Comparison of ENCODE assay signal across 8 mouse cellular contexts in genomic region chr19:10457484-10457800, GRCm38 (mm10). TPM values are rescaled to one million over a fixed set of nuclear protein-coding genes. Genes with fewer than 3 reads are reported as not detected.
DNase-seq lines count a peak whose midpoint lies in the region; ATAC-seq and TF ChIP-seq lines count a peak whose summit lies in the region.

No protein-coding gene starts in this region.

- no peak overlapping the region for H3K27ac ChIP-seq in embryonic fibroblast, embryonic 13.5 days (ENCODE audit: insufficient read depth, low read length)
- peak overlapping the region; percentile 71; the same call in 1 of the 2 replicates for H3K27ac ChIP-seq in hindbrain, postnatal 0 days
- H3K27ac ChIP-seq in midbrain, postnatal 0 days (ENCODE audit: low read depth, low read length) = peak overlapping the region; percentile 78

- H3K9ac ChIP-seq in hindbrain, postnatal 0 days (replicated peaks; ENCODE audit: low read length) = peak overlapping the region; percentile 52
- peak overlapping the region; percentile 64 for H3K9ac ChIP-seq in midbrain, postnatal 0 days (replicated peaks; ENCODE audit: low read length, poor library complexity, severe bottlenecking)

- H3K4me3 ChIP-seq in embryonic fibroblast, embryonic 13.5 days (ENCODE audit: insufficient read depth, low read length) = no peak overlapping the region
- peak overlapping the region; percentile 40 for H3K4me3 ChIP-seq in hindbrain, postnatal 0 days (ENCODE audit: low read length)
- H3K4me3 ChIP-seq in midbrain, postnatal 0 days (ENCODE audit: low read depth, low read length) = peak overlapping the region; percentile 56

- peak overlapping the region; percentile 58 for H3K4me2 ChIP-seq in hindbrain, postnatal 0 days (ENCODE audit: low read depth, low read length)
- H3K4me2 ChIP-seq in midbrain, postnatal 0 days (ENCODE audit: low read depth, low read length, poor library complexity, severe bottlenecking) = peak overlapping the region; percentile 76

- no peaks in the 10 kb centered on the region for H3K36me3 ChIP-seq in hindbrain, postnatal 0 days (ENCODE audit: insufficient read depth, low read length)
- H3K36me3 ChIP-seq in midbrain, postnatal 0 days (ENCODE audit: insufficient read depth, low read length) = no peaks in the 10 kb centered on the region

- ATAC-seq in hindbrain, postnatal 0 days = peak; percentile 86
- ATAC-seq in midbrain, postnatal 0 days (ENCODE audit: low FRiP score) = peak; percentile 85

- 0% methylated on average over 34 of the region's 34 CpGs for WGBS in hindbrain, postnatal 0 days
- WGBS in midbrain, postnatal 0 days = 0% methylated on average over 30 of the region's 34 CpGs

- TF ChIP-seq CTCF in embryonic fibroblast, embryonic 13.5 days (IDR thresholded peaks at IDR 0.05; ENCODE audit: borderline replicate concordance, insufficient read depth, low read length) = no peak
- TF ChIP-seq CTCF in hindbrain, postnatal 0 days (IDR thresholded peaks at IDR 0.05; ENCODE audit: low read depth) = no peak
- no peak for TF ChIP-seq CTCF in midbrain, postnatal 0 days (IDR thresholded peaks at IDR 0.05)

- H3K9me3 ChIP-seq in hindbrain, postnatal 0 days (ENCODE audit: low read length) = no peaks in the 10 kb centered on the region
- H3K9me3 ChIP-seq in midbrain, postnatal 0 days (ENCODE audit: low read length) = no peaks in the 10 kb centered on the region

- peaks cover 21% of the 10 kb centered on the region for H3K27me3 ChIP-seq in hindbrain, postnatal 0 days (ENCODE audit: insufficient read depth, low read length)
- peaks cover 33% of the 10 kb centered on the region for H3K27me3 ChIP-seq in midbrain, postnatal 0 days (ENCODE audit: insufficient read depth, low read length)

- H3K4me1 ChIP-seq in embryonic fibroblast, embryonic 13.5 days (ENCODE audit: control insufficient read depth, insufficient read depth, low read length) = 0 out of 2 replicates have a peak, but pooled peaks cover 2% of the 10 kb centered on the region
- H3K4me1 ChIP-seq in hindbrain, postnatal 0 days (ENCODE audit: insufficient read depth, low read length) = peaks cover 3% of the 10 kb centered on the region; the same call in 1 of the 2 replicates
- peaks cover 5% of the 10 kb centered on the region; the same call in 1 of the 2 replicates for H3K4me1 ChIP-seq in midbrain, postnatal 0 days (ENCODE audit: insufficient read depth, low read length)

- DNase-seq in adrenal gland, adult (ENCODE audit: inconsistent age in 2 of 2, low spot score in 1 of 2) = peak; percentile 68 to 76
- no peak for DNase-seq in adrenal gland, adult 8-10 months
- DNase-seq in MN1 (ENCODE audit: low spot score) (peak; percentile 55), liver (peak; percentile 73)
- DNase-seq in hindbrain, postnatal 0 days (ENCODE audit: low spot score) = peak; percentile 90
- DNase-seq in midbrain, postnatal 0 days (ENCODE audit: low spot score) = peak; percentile 89
- DNase-seq in frontal cortex, postnatal 36 days (ENCODE audit: low spot score in 2 of 2) = no peak

- peak; percentile 62; the same call in 1 of the 2 replicates for TF ChIP-seq POLR2A in embryonic fibroblast, embryonic 13.5 days (IDR thresholded peaks at IDR 0.05; ENCODE audit: low read depth, low read length)

RNA-seq across cellular contexts. Expression of gene Lrrc10b, which starts 0.2 kb away (rescaled TPM):
- 1 to 10 TPM; 2.6 to 3.8 (median 3.5) TPM for total RNA-seq in adrenal gland, adult 8-10 months (2022)
- not detected in 2 replicates for polyA plus RNA-seq in embryonic fibroblast, embryonic 13.5 days (2011; ENCODE audit: insufficient read length, low read depth, missing spikeins)
- total RNA-seq in hindbrain, postnatal 0 days (2014; rRNA removed) = 6.5 and 6.8 TPM in 2 replicates
- polyA plus RNA-seq in hindbrain, postnatal 0 days (2015; fragmentation: Nextera tagmentation; extraction: Ambion mirVana) = 2.0 and 2.1 TPM in 2 replicates
- total RNA-seq in midbrain, postnatal 0 days (2014; rRNA removed) = 6.2 and 8.7 TPM in 2 replicates
- 2.2 and 2.3 TPM in 2 replicates for polyA plus RNA-seq in midbrain, postnatal 0 days (2015; fragmentation: Nextera tagmentation; extraction: Ambion mirVana)

RNA-seq across cellular contexts. Expression of gene Ppp1r32, which starts 25.3 kb away (rescaled TPM):
- 1 to 10 TPM in 2 of 4 experiments, under 1 TPM in 2; 0.52 to 2.2 (median 1.0) TPM for total RNA-seq in adrenal gland, adult 8-10 months (2022)
- polyA plus RNA-seq in embryonic fibroblast, embryonic 13.5 days (2011; ENCODE audit: insufficient read length, low read depth, missing spikeins) = not detected in 2 replicates
- 4.0 and 5.4 TPM in 2 replicates for total RNA-seq in hindbrain, postnatal 0 days (2014; rRNA removed)
- 2.3 and 2.9 TPM in 2 replicates for polyA plus RNA-seq in hindbrain, postnatal 0 days (2015; fragmentation: Nextera tagmentation; extraction: Ambion mirVana)
- total RNA-seq in midbrain, postnatal 0 days (2014; rRNA removed) = 4.9 and 7.8 TPM in 2 replicates
- 5.0 and 5.3 TPM in 2 replicates for polyA plus RNA-seq in midbrain, postnatal 0 days (2015; fragmentation: Nextera tagmentation; extraction: Ambion mirVana)

Comparison
In these comparisons a context has a peak if more than half of its experiments do, and no peak if none do; other contexts are left out.
1. DNase-seq: peak in adrenal gland, adult (2 of 2), MN1 (single experiment), hindbrain, postnatal 0 days (single experiment), liver (single experiment) and midbrain, postnatal 0 days (single experiment); none in adrenal gland, adult 8-10 months (single experiment) and frontal cortex, postnatal 36 days (0 of 2).